Mouse (Mus musculus) heart, embryonic 15.5 days (tissue): ENCODE measurements at regions not wholly inside any gene's neighbourhood (a gene's known extent, or its start where the extent isn't known, plus 50 kb on each side); places are given as distances from the start of the nearest gene placed in this dataset.

ENCODE experiments used
- ATAC-seq: fragments of 200-750 bp; cut with Nextera tagmentation; replicated peaks from 2 replicates; pipeline ENCODE4 v1.8.0; 2017; ENCODE audit warnings: low read depth, moderate TSS enrichment; ENCODE audit not compliant: insufficient number of reproducible peaks, insufficient read depth, low FRiP score
- H3K27ac ChIP-seq: fragments of 300-500 bp; sonication (generic); 2 replicates; pipeline ENCODE4 v1.5.1; 2015; ENCODE audit warnings: mild to moderate bottlenecking, inconsistent platforms
- H3K27me3 ChIP-seq: fragments of 300-500 bp; sonication (generic); 2 replicates; pipeline ENCODE4 v1.6.1; 2015; ENCODE audit warnings: inconsistent platforms
- H3K36me3 ChIP-seq: fragments of 300-500 bp; sonication (generic); 2 replicates; pipeline ENCODE4 v1.6.1; 2015; ENCODE audit warnings: mild to moderate bottlenecking, inconsistent platforms
- H3K4me1 ChIP-seq: fragments of 300-500 bp; sonication (generic); replicated peaks from 2 replicates; pipeline ENCODE4 v1.6.1; 2015; ENCODE audit warnings: inconsistent platforms
- H3K4me2 ChIP-seq: fragments of 300-500 bp; sonication (generic); 2 replicates; pipeline ENCODE4 v1.6.1; 2015; ENCODE audit warnings: inconsistent platforms, mild to moderate bottlenecking, moderate library complexity
- H3K4me3 ChIP-seq: fragments of 300-500 bp; sonication (generic); 2 replicates; pipeline ENCODE4 v1.5.1; 2015; ENCODE audit warnings: mild to moderate bottlenecking, inconsistent platforms
- H3K9ac ChIP-seq: fragments of 300-500 bp; sonication (generic); 2 replicates; pipeline ENCODE4 v1.6.1; 2015; ENCODE audit warnings: mild to moderate bottlenecking, inconsistent platforms
- H3K9me3 ChIP-seq: fragments of 300-500 bp; sonication (generic); replicated peaks from 2 replicates; pipeline ENCODE4 v1.6.1; 2016; ENCODE audit warnings: inconsistent platforms
- WGBS: fragments of 180-500 bp; shearing (Covaris S2); methylation state at CpG from one replicate; pipeline ENCODE4 v1.1.7; 2015; ENCODE audit warnings: mixed read lengths; 5-methylcytosine and 5-hydroxymethylcytosine counted together

DNA sequence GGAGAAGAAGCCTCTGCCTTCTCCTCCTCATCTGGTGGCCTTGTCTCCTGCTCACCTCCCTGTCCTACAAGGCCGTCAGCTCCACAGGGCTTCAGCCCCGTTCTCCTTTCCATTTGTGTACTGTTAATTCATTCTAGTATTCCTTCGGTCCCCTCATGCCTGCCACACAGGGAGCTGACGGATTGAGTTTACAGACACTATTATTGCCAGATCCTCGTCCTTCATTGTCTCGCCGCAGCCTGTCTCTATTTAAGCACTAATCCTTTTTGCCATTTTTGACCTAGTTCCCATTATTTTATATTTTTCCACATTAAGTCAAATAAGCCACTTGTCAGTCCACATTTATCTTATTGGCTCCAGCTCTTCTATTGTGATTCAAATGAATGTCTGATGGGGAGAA lies 64.2 kb upstream of the Cd180 start:
- WGBS = 89% methylated on average over 7 of the region's 7 CpGs
- Histone ChIP-seq H3K4me2 (no peak overlapping the region), H3K4me3 (no peak overlapping the region), H3K27me3 (no peaks in the 10 kb centered on the region), H3K36me3 (no peaks in the 10 kb centered on the region), H3K4me1 (peaks cover 19% of the 10 kb centered on the region), H3K9ac (no peak overlapping the region), H3K27ac (no peak overlapping the region), H3K9me3 (no peaks in the 10 kb centered on the region)
- ATAC-seq = no peak

DNA sequence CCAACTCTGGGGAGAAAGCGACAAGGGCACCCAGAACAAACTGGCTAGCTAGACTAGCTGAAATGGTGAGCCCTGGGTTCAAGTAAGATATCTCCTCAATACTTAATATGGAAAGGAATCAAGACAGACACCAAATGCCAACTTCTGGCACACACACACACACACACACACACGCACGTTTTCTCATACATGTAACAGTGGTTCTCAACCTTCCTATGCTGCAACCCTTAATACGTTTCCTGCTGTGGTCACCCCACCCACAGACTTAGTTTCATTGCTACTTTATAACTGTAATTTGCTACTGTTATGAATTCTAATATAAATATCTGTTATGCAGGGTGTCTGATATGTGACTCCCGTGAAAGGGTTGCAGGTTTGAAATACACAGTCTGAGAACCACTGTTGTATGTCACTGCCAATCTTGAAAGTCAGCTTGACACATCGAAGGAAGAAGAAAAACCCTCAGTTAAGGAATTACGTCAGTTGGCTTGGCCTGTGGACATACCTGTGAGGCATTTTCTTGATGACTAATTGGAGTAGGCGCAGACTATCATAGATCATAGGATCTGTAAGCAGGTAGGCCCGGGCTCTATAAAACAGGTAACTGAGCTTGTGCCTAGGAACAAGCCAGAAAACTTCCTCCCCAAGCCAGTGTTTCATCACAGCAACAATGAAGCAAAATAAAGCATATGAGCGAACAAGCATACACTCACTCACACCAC lies 59.0 kb upstream of the Cd180 start:
- H3K36me3 ChIP-seq = no peaks in the 10 kb centered on the region
- no peak for ATAC-seq
- peaks cover 9% of the 10 kb centered on the region; the same call in 1 of the 2 replicates for H3K4me1 ChIP-seq
- H3K9ac ChIP-seq = no peak overlapping the region
- no peak overlapping the region for H3K4me2 ChIP-seq
- H3K27ac ChIP-seq = no peak overlapping the region
- H3K9me3 ChIP-seq = no peaks in the 10 kb centered on the region
- no peaks in the 10 kb centered on the region for H3K27me3 ChIP-seq
- H3K4me3 ChIP-seq = no peak overlapping the region
- WGBS = 89% methylated on average over 10 of the region's 10 CpGs

DNA sequence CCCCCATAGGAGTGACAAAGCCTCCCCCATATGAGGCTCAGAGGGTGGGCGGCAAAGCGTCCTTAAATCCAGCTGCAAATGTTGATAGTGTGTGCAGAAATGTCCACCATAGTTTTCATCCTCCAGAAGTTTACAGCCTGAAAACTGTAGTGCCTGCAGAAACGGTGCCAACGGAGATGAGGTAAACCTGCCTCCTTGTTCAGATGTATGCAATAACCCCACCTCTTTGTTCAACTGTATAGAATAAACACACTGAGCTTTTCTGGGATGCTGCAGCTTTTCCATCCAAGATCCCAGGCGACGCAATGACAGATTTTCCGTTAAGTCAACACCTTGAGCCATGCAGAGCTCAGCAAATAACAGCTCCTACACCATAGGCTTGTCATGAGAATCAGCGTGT lies 57.3 kb upstream of the Cd180 start:
- no peaks in the 10 kb centered on the region for H3K36me3 ChIP-seq
- no peak for ATAC-seq
- peaks cover 9% of the 10 kb centered on the region; the same call in 1 of the 2 replicates for H3K4me1 ChIP-seq
- no peaks in the 10 kb centered on the region for H3K27me3 ChIP-seq
- 67% methylated on average over 8 of the region's 8 CpGs for WGBS
- H3K9ac ChIP-seq = no peak overlapping the region
- H3K9me3 ChIP-seq = no peaks in the 10 kb centered on the region
- H3K4me2 ChIP-seq = no peak overlapping the region
- no peak overlapping the region for H3K27ac ChIP-seq
- H3K4me3 ChIP-seq = no peak overlapping the region

DNA sequence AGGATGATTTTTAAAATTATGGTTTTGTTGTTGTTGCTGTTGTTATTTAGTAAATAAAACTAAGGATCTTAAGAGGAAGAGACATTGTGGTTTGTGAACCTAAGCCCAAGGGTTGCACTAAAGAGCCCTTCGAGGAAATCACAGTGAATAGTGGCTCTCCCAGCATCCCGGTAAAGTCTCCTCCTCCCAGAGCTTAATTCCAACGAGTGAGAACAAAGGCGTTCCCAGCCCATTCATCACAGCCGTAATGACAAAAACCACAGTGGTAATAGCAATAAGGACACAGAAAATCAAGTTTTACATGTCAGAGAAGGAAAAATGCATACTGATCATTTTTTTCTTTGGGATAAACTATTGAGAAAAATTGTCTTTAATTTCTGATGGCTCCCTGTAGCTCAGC lies 56.3 kb upstream of the Cd180 start:
- no peaks in the 10 kb centered on the region for H3K9me3 ChIP-seq
- H3K4me2 ChIP-seq = no peak overlapping the region
- no peak overlapping the region for H3K4me3 ChIP-seq
- no peak for ATAC-seq
- H3K27ac ChIP-seq = no peak overlapping the region
- 49% methylated on average over 5 of the region's 5 CpGs for WGBS
- H3K9ac ChIP-seq = no peak overlapping the region
- H3K36me3 ChIP-seq = no peaks in the 10 kb centered on the region
- H3K27me3 ChIP-seq = no peaks in the 10 kb centered on the region
- H3K4me1 ChIP-seq = peaks cover 9% of the 10 kb centered on the region; the same call in 1 of the 2 replicates

DNA sequence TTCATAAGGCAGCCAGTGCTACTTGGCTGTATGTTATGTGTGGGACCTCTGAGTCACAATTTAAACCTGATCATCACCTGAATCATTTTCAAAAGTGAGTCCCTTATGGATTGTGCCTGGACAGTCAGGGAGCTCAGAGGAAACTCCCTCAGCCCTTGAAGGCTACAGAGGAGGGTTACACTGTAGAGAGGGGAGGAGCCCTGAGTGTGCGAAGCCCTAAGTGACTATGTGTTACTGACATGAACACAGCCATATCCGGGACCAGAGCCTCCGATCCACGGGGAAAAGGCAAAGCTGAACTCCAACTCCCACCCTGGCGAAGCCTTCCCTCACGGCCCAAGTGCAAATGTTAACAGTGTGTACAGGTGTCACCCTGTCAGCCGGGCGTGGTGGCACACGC lies 53.7 kb upstream of the Cd180 start:
- Histone ChIP-seq H3K4me2 (no peak overlapping the region), H3K27ac (no peak overlapping the region), H3K4me3 (no peak overlapping the region), H3K36me3 (no peaks in the 10 kb centered on the region), H3K27me3 (no peaks in the 10 kb centered on the region), H3K9ac (no peak overlapping the region), H3K9me3 (no peaks in the 10 kb centered on the region), H3K4me1 (peaks cover 17% of the 10 kb centered on the region)
- ATAC-seq = no peak
- WGBS = 73% methylated on average over 9 of the region's 9 CpGs

DNA sequence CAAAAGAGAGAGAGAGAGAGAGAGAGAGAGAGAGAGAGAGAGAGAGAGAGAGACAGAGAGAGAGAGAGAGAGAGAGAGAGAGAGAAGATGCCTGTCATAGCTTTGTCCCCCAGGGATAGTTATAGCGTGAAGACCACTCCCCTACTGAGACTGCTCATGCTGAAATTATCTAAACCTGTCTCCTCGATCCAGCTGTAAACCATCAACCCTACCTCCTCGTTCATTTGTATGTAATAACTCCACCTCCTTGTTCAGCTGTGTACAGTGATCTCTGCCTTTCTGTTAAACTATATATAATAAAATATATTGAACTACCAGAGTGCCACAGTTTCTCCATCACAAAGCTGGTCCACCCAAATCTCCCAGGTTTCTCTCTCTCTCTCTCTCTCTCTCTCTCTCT lies 53.2 kb upstream of the Cd180 start:
- H3K4me1 ChIP-seq = peaks cover 19% of the 10 kb centered on the region
- 0 out of 2 replicates have a peak, but pooled peaks have one; percentile 47 for ATAC-seq
- no peak overlapping the region for H3K4me2 ChIP-seq
- H3K27ac ChIP-seq = no peak overlapping the region
- H3K4me3 ChIP-seq = no peak overlapping the region
- no peaks in the 10 kb centered on the region for H3K27me3 ChIP-seq
- WGBS = 60% methylated on average over 3 of the region's 3 CpGs
- no peaks in the 10 kb centered on the region for H3K9me3 ChIP-seq
- H3K36me3 ChIP-seq = no peaks in the 10 kb centered on the region
- no peak overlapping the region for H3K9ac ChIP-seq
